Mouse (Mus musculus) ovary, adult 18-20 months (tissue): ENCODE measurements around the gene Cby1.

ENCODE experiments used
- DNase-seq: peaks from one replicate; pipeline ENCODE4 v3.0.0; 2022; ENCODE audit warnings: low spot score, mixed read lengths

Gene Cby1

DNA sequence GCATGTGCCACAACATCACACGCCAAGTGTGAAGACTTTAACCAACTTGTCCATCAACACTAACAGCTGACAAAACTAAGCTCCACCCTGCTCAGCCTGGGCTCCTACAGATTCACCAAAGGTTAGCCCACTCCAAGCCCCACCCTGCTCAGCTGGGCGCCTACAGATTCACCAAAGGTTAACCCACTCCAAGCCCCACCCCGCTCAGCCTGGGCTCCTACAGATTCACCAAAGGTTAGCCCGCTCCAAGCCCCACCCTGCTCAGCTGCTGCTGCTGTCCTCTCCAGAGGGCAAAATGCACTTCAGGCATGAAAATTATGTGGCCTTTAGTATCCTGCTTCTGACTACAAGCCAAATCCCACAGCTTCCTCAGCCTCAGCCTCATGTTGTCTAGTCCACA, 23.0 kb downstream of the Cby1 start:
- DNase-seq, result no peak

DNA sequence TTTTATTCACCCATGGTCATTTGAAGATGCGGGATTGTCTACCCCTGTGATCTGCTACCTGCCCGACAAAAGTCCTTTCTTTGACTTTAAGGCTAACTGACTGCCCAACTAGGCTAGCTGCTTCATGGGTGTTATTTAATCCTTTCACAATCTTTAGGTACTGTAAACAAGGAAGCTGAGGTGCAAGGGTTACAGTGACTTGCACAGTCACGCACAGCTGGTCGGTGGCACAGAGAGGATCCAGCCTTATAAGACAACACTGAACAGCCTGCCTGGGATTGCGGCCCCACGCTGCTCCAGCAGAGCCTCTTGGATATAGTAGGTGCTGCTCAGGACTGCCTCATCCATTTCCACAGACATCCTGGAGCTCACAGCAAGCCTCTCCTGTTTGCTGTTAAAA, 24.1 kb downstream of the Cby1 start:
- DNase-seq, result no peak

DNA sequence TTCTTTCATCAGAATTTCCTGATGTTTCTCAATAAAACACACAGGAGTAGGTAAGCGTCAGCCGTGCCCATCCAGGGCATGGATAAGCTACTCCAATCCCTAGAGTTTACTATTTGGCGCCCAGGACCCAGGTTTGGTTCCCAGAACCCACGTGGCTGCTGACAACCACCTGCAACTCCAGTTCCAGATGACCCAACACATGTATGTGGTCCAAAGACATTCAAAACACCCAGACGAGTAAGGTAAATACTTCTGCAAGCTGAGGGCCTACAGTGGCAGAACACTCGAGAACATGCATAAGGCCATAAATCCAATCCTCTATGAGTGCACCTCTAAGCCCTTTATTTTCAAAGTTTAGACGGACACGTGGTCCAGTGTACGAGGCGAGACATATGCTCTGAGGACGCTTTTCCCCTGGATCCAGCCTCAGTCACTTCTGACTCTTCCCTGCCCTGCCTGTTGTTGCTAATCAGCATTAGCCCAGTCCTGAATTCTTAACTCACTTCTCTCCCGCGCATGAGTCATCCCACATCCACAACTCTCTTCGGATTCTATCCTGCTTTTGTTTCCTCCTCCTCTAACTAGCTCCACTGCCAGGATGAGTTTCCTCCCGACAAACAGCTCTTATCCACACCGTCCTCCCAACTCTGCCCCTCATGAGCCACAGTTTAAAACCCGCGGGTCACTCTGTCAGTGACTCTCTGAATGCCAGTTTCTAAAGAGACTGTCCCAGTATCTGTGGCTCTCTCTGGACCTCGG, 24.9 kb downstream of the Cby1 start:
- DNase-seq, result no peak

DNA sequence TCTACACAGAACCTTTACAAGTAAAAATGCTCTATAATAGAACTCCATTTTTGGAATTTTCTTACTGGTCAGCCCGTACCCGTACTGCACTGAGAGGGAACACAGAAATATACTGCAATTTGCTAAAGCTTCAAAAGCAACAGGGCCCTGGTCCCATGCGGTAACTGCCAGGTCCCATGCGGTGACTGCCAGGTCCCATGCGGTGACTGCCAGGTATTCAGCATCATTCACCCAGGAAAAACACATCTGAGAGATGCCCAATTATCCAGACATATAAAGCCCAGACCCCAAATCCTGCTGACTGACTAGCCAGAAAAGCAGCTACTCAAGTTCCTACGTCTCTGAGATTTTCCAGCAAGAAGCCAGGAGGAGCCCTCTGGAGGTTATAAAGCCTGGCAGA, 25.6 kb downstream of the Cby1 start:
- DNase-seq, result no peak

DNA sequence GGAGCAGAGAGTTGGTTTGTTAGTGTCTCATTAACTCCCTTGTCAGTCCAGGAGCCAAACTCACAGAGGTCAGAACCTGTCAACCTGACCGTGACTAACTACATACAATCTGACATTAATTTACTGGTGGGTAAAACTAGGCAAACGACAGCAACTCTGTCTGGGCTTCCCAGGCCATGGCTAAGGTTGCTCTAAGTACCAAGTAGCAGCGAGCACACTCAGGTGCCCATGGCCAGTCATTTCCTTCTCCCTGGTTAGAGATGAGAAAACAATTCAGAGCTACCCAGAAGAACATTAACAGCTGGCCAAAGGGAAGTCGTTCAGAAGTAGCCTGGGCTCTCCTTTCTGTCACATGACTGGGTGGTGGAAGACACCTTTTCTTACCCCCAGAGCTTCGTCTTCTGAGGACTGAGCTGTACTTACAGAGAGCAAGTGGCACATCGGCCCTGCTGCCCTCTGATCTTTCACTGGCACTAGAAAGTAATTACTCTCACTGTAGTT, 26.2 kb downstream of the Cby1 start:
- no peak for DNase-seq

DNA sequence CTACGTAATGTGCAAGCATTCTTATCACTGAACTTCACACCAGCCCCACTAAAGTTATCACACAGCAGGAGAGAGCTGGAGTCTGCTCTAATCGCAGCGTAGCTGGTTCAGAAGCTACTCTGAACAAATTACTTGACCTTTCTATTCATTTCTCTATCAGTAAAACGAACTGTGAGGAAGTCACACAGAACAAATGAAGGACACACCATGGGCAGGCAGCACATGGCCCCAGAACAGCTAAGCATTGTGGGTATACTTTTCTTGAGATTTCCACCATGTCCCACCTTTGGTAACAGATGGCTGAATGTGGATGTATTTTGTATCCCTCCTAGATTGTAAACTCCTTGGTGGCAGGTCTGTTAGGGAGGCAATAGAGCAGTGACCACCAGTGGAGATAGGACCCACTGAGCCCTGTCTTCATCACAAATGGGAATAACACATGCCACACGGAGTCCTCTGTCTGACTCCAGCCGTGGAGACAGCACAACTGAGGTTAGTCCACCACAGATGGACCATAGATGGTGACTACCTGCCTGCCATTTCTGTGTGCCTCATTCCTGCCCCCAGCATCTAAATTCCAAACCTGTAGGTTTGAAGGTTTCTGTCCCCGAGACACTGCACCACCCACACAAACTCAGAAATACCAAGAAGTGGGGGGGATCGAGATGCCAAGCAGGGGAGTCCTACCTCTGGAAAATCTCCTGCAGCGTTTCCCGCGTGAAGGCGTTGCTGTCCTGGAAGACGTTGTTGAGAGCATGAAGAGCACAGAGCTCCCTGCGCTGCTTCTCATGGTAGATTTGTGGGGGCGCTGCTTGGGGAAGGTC, 27.3 kb downstream of the Cby1 start:
- no peak for DNase-seq

DNA sequence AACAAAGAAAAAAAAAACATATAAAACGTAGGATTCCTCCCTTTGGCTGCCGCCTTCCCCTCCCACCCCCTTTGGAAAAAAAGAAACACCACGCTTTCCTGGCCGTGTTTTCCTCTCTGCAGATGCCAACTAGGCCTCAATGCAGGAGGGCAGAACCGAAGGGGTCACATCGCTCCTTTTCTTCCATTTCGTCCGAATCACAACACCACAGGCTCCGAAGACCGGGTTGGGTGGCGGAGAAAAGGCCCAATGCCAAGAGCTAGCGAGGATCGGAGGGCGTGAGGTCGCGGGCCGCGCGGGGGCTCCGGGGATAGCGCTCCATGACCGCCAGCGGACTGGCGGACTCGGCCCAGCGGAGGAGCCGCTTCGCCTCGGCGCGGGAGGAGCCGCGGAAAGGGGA, 28.2 kb downstream of the Cby1 start:
- no peak for DNase-seq

DNA sequence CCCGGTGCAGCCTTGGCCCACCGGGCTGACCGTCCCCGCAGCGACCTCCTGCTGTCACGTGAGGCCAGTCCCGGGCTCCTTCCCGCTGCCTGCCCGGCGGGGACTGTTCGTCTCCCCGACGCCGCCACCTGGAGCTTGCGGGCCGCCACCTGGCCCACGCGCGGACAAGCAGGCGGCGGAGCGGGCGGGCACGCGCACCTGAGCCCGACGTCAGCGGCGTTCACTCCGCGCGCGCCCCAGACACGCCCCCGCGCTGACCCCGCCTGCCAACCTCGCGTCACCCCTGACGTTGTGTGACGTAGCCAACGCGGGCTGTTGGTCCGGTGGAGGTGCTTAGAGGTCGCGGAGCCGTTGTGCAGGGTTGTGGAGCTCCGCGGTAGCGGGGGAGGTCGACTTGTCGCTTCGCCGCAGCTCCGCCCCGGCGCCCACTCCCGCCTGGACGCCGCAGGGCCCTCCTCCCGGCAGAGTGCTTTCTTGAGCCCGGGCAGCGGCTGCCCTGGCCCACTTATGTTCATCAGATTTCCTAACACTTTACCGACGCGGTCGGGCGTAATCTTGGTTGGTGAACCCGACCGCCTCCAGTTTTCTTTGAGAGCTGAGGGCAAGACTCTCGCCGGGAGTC, 28.8 kb downstream of the Cby1 start, which contains the start of gene Josd1:
Gene Josd1 (minus strand): TSS at position 274 of the 622 bp plus-strand sequence.
- peak; percentile 91 for DNase-seq

DNA sequence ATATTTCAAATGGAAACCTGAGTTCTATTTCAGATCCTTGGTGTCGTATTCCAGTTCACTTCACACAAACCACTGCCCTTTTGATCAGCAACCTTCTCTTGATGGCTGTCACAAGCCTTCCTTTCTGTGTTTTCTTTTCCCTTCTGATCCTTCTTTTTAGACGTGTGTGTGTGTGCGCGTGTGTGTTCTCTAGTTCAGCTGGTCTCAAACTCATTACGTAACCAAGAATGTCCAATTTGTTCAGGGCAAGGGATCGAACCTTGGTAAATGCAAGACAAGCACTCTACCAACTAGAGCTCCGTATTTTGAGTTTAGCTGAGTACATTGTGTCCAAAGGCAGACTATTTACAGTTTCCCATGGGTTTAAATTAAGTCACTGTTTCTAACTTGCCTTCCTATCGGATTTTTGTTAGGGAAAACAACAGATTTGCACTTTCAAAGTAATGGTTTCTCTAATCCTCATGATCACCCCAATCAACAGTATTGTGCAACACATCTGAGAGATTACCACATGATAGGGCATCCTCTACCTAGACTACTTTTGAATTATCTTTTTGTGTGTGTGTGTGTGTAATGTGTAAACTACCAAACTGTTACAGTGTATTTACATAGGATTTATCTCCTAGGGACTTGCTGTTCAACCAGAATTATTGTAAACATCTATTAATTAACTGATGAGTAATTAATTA, 29.4 kb downstream of the Cby1 start:
- no peak for DNase-seq

DNA sequence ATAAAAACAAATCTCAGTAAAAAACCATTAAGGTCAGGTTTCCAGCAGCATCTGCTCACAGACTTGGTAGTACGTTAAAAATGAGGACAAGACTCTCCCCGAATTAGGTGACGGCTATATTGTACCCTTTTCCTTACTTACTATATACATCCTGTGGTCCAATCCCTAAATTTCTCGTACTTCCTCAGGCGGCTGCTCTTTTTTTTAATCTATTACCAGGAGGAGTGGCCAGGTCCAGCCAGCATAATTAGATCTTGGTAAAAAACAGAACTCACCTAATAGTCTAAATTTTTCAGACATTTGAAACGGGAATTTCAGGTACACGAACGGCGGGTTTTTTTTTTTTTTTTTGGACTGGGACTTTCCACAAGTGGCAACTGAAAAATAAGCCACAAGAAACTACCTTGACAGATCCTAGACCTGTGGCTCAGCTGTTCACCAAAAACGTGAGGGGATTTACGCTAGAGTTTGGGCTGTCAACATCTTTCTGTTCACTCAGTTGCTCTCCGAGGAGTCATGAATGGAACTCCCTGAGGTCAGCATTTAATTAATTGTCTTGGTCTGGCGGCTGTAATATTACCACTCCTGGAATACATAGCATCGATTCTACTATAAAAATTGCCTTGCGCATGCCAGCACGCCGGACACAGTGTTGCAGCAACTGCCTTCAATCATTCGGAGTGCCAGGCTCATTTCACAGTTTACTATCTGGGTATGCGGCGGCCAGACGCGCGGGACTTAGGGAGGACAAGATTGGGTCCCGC, 30.8 kb downstream of the Cby1 start:
- no peak for DNase-seq

DNA sequence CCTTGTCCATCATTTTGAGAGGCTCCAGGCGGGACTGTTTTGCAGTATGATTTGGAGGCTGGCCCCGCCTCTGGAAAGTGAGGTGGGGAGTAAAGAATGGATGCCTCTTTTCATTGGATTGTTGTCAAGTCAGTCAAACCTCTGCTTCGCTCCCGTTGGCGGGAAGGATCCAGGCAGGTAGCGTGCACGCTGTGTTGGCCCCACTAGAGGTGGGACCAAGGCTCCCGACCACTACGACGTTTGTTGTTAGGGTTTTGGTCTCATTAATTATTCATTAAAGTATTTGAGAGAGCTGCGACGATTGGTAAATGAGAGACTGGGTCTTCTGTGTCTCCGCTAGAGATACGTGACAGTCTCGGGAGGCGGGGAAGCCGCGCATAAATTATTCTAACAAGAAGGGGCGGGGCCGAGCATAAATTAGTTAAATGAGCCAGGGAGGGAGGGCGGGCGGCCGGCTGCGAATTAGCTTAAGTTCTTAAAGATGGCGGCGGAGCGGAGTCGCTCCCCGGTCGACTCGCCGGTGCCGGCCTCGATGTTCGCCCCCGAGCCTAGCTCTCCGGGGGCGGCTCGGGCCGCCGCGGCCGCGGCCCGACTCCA, 31.5 kb downstream of the Cby1 start, which contains the start of gene Gtpbp1:
Gene Gtpbp1 (plus strand): TSS at position 420 of the 597 bp plus-strand sequence.
- DNase-seq, result peak; percentile 98

DNA sequence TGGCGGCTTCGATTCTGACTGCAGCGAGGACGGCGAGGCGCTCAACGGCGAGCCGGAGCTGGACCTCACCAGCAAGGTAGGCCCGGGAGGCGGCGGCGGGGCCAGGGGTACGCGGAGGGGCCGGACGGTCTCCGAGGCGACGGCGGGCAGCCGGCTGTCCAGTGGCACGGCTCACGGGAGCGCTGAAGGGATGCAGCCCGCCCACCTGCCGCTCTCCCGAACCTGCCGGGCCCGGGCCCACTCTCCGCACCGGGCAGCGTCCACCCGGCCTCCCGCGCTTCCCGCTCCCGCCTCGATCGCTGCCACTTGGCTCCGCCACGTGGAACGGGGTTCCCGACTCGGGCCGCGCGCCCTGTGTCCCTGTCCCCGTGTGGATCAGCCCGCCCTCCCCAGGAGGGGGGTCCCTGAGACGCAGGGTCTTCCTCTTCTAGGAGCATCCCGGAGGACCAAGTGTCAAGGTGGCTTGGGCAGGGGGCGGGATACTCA, 32.1 kb downstream of the Cby1 start:
- no peak for DNase-seq

DNA sequence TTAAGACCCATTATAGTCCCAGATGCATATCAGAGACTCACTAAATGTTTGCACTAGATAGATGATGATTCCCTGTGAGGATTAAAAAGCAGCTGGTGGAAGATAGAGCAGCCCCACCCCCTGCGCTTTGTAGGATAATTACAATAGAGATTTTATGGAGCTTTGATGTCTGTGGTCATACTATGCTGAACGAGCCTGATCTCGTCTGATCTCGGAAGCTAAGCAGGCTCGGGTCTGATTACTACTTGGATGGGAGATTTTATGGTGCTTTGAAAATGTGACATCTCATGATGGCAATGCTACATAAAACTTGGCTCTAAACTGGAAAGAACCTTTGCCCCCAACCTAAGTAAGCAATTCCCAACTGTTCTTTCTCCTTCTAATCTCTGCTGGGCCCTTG, 33.3 kb downstream of the Cby1 start:
- DNase-seq, result no peak

DNA sequence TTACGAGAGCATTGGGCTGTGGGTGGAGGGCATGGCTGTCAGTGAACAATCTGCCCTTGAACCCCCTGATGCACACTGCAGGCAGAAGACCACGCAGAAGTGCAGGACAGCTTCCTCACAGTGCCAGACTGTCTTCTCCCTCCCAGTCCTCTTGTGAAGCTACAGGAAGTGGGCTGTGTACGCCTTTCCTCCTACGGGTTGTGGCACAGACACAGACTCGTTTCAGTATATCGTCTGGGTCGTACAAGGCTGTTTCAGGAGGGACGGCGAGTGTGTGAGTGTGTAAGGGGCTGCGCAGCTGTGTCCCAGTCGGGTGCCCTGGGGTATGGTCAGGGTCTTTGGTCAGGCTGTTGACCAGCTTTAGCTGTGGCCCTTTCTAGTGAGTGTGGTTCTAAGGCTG, 34.7 kb downstream of the Cby1 start:
- DNase-seq, result no peak

DNA sequence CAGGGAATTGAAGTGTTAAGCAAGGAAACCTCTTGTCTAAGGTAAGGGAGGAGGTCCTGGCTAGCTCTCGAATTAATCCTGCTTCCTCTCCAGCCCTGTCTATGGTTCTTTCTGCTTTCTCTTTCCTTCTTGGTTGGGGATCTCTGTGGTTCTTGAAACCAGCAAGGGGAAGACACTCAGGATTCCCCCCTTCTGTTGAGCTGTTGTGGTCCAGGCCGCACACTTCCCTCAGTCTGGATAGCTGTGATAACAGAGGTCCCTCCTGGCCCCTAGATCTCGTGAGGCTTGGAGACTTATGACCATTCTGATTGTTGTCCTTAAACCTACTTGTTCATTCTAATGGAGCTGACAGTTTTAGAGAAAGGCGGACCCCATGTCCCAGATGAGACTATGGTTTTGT, 35.5 kb downstream of the Cby1 start:
- no peak for DNase-seq

DNA sequence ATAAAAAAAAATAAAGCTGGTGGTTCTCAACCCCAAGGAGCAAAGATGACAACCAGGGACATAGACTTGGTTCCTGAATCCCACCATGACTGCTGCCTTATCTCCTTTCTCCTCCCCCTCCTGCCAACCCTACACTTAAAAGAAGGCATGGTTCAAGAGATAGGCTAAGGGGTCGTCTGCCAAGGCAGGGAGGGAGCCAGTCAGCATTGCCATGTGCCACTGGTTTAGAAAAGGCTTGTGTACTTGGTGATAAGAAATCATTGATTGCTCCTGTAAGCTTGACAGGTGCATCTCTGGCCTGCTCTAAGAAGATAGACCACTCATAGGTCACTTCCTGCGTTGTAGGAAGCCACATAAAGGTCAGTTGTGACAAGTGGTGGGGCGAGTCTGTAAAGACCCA, 36.5 kb downstream of the Cby1 start:
- no peak for DNase-seq

DNA sequence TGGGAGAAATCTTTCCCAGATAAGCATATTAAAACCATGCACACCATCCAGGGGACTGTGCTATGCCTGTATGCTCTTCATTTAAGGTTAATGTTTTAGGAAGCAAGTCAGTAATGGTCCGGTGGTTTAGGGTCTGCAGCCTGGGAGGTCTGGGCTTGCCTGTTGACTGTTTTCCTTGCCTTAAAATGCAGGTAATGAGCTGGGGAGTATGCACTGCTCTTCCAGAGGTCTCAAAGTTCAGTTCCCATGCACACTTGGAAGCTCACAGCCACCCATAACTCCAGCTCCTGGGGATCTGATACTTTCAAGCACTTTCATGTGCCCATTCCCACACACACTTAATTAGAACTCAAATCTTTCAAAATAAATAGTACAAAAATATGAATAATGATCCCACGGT, 37.5 kb downstream of the Cby1 start:
- DNase-seq, result no peak

DNA sequence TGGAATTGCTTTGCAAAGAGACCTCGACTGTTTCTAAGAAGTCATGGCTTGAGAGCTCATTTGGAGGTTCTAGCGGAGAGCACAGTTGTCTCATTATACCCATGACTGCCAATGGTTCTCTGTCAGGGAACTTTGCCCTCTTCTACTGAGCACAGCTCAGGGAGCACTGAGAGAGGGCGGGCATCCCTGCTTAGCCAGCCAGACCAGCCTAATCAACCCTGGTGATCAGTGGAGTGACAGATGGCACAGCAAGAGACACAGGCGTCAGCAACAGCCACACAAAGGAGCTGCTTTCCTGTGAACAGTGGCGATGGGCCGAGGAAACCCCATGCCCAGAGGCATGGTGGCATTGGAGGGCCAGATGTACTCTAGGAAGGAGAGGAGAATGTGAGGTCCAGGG, 38.0 kb downstream of the Cby1 start:
- no peak for DNase-seq

DNA sequence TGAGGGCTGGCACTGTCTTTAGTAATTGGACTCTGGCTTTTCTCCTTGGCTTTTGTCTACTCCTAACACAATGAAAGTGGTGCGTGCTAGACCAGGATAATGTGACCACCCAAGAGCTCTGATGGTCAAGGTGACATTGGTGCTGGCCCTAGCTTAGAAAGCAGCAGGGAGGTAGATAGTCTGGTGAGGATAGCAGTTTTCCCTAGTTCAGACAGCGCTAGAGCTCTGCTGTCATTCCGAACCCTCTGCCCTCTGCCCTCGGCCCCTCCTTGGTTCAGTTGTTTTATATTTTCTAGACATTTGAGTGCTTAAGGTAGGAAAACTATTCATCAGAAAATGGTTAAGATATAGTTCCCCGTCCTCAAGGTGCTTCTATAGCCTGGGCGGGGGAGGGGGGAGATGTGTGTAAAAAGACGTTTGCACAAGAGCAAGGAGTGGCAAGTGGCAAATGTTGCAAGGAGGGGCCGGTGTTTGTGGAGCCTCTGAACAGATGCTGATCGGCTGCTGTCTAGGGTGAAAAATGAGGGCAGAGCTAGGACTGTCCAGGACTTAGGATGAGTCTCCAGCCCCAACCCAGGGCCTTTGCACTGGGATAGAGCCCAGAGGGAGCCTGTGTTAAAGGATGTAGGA, 38.7 kb downstream of the Cby1 start:
- no peak for DNase-seq

DNA sequence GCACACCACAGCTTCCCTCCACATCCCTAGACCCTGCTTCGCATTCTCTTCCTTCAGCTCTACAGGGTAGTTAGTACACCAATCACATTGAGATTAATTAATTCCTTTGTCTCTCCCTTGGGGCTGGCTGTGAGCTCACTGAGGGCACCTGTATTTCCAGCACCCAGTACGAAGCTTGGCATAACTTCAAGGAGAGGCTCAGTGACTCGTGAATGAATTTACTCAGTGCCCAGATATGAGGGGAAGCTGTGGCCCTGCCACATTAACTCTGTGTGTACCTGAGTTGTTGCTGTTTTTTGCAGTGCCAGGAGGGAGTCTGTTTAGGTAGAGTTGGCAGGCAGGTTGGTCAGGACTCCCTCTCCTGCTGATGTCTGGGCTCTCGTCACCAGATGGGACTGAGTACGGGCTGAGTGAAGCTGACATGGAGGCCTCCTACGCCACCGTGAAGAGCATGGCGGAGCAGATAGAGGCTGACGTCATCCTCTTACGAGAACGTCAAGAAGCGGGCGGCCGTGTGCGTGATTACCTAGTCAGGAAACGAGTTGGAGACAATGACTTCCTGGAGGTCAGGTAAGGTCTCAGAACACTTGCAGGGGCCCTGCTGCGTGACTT, 47.7 kb downstream of the Cby1 start:
- no peak for DNase-seq
